Mouse (Mus musculus): ENCODE measurements around the gene Gm6309.
"Not testable (repeated sequence)": the region's sequence is repeated elsewhere in the genome, so short reads cannot be mapped to it uniquely, and the experiment has no call there.

The Gm6309 gene

GRCm38 (mm10) chr5:146170621-146171020 is at the start of gene Gm6309:
Gene Gm6309 (minus strand): TSS chr5:146170721.
- in situ Hi-C loops (cut with MboI; ENCODE audit: low pct_unique_long_range_greater_than_20kb in 1 of 2, low sequenced_read_pairs in 2 of 2, unreplicated experiment in 1 of 2), result not testable (repeated sequence)

GRCm38 (mm10) chr5:146205537-146205936 is 35.0 kb upstream of the Gm6309 start:
- in situ Hi-C loops (cut with MboI; ENCODE audit: low pct_unique_long_range_greater_than_20kb in 1 of 2, low sequenced_read_pairs in 2 of 2, unreplicated experiment in 1 of 2), result loop anchor here in 1 of 2 experiments (25.0 kb wide), 1 partner anchor 993 kb away; the partner anchor contains the start of genes Zkscan14 and Zkscan5

- in situ Hi-C loops (cut with MboI; ENCODE audit: low pct_unique_long_range_greater_than_20kb in 1 of 2, low sequenced_read_pairs in 2 of 2, unreplicated experiment in 1 of 2), result loop anchor here in 1 of 2 experiments (25.0 kb wide), 1 partner anchor 992 kb away; the partner anchor contains the start of genes Zkscan14 and Zkscan5
Measured at GRCm38 (mm10) chr5:146203921-146204320, 33.4 kb upstream of the Gm6309 start.

GRCm38 (mm10) chr5:146200580-146200979 is 30.1 kb upstream of the Gm6309 start:
- in situ Hi-C loops (cut with MboI; ENCODE audit: low pct_unique_long_range_greater_than_20kb in 1 of 2, low sequenced_read_pairs in 2 of 2, unreplicated experiment in 1 of 2), result loop anchor here in 1 of 2 experiments (25.0 kb wide), 1 partner anchor 988 kb away; the partner anchor contains the start of genes Zkscan14 and Zkscan5

- in situ Hi-C loops (cut with MboI; ENCODE audit: low pct_unique_long_range_greater_than_20kb in 1 of 2, low sequenced_read_pairs in 2 of 2, unreplicated experiment in 1 of 2), result no loop called here
Measured at GRCm38 (mm10) chr5:146199540-146199939, 29.0 kb upstream of the Gm6309 start.

- in situ Hi-C loops (cut with MboI; ENCODE audit: low pct_unique_long_range_greater_than_20kb in 1 of 2, low sequenced_read_pairs in 2 of 2, unreplicated experiment in 1 of 2), result no loop called here
Measured at GRCm38 (mm10) chr5:146199073-146199472, 28.6 kb upstream of the Gm6309 start.

- in situ Hi-C loops (cut with MboI; ENCODE audit: low pct_unique_long_range_greater_than_20kb in 1 of 2, low sequenced_read_pairs in 2 of 2, unreplicated experiment in 1 of 2), result no loop called here
Measured at GRCm38 (mm10) chr5:146193360-146193759, 22.8 kb upstream of the Gm6309 start.

- in situ Hi-C loops (cut with MboI; ENCODE audit: low pct_unique_long_range_greater_than_20kb in 1 of 2, low sequenced_read_pairs in 2 of 2, unreplicated experiment in 1 of 2), result no loop called here
Measured at GRCm38 (mm10) chr5:146190501-146191269, 20.2 kb upstream of the Gm6309 start.

- in situ Hi-C loops (cut with MboI; ENCODE audit: low pct_unique_long_range_greater_than_20kb in 1 of 2, low sequenced_read_pairs in 2 of 2, unreplicated experiment in 1 of 2), result no loop called here
Measured at GRCm38 (mm10) chr5:146190093-146190492, 19.6 kb upstream of the Gm6309 start.

GRCm38 (mm10) chr5:146188712-146189111 is 18.2 kb upstream of the Gm6309 start:
- in situ Hi-C loops (cut with MboI; ENCODE audit: low pct_unique_long_range_greater_than_20kb in 1 of 2, low sequenced_read_pairs in 2 of 2, unreplicated experiment in 1 of 2), result no loop called here

GRCm38 (mm10) chr5:146188144-146188543 is 17.6 kb upstream of the Gm6309 start:
- in situ Hi-C loops (cut with MboI; ENCODE audit: low pct_unique_long_range_greater_than_20kb in 1 of 2, low sequenced_read_pairs in 2 of 2, unreplicated experiment in 1 of 2), result no loop called here

GRCm38 (mm10) chr5:146187441-146187840 is 16.9 kb upstream of the Gm6309 start:
- in situ Hi-C loops (cut with MboI; ENCODE audit: low pct_unique_long_range_greater_than_20kb in 1 of 2, low sequenced_read_pairs in 2 of 2, unreplicated experiment in 1 of 2), result not testable (repeated sequence)

- in situ Hi-C loops (cut with MboI; ENCODE audit: low pct_unique_long_range_greater_than_20kb in 1 of 2, low sequenced_read_pairs in 2 of 2, unreplicated experiment in 1 of 2), result not testable (repeated sequence)
Measured at GRCm38 (mm10) chr5:146185204-146185603, 14.7 kb upstream of the Gm6309 start, which contains the start of gene 1700001J03Rik. Gene 1700001J03Rik (minus strand): TSS chr5:146185304.

GRCm38 (mm10) chr5:146172744-146173143 is 2.2 kb upstream of the Gm6309 start:
- in situ Hi-C loops (cut with MboI; ENCODE audit: low pct_unique_long_range_greater_than_20kb in 1 of 2, low sequenced_read_pairs in 2 of 2, unreplicated experiment in 1 of 2), result not testable (repeated sequence)

GRCm38 (mm10) chr5:146160439-146160838 is 10.1 kb downstream of the Gm6309 start, which contains the start of gene Gm5565:
Gene Gm5565 (minus strand): TSS chr5:146160539.
- in situ Hi-C loops (cut with MboI; ENCODE audit: low pct_unique_long_range_greater_than_20kb in 1 of 2, low sequenced_read_pairs in 2 of 2, unreplicated experiment in 1 of 2), result not testable (repeated sequence)

- in situ Hi-C loops (cut with MboI; ENCODE audit: low pct_unique_long_range_greater_than_20kb in 1 of 2, low sequenced_read_pairs in 2 of 2, unreplicated experiment in 1 of 2), result not testable (repeated sequence)
Measured at GRCm38 (mm10) chr5:146158326-146158725, 12.2 kb downstream of the Gm6309 start.

GRCm38 (mm10) chr5:146150454-146150853 is 20.1 kb downstream of the Gm6309 start:
- in situ Hi-C loops (cut with MboI; ENCODE audit: low pct_unique_long_range_greater_than_20kb in 1 of 2, low sequenced_read_pairs in 2 of 2, unreplicated experiment in 1 of 2), result no loop called here

GRCm38 (mm10) chr5:146147903-146148302 is 22.6 kb downstream of the Gm6309 start:
- in situ Hi-C loops (cut with MboI; ENCODE audit: low pct_unique_long_range_greater_than_20kb in 1 of 2, low sequenced_read_pairs in 2 of 2, unreplicated experiment in 1 of 2), result no loop called here
